Mouse (Mus musculus): Measurements from ENCODE around the gene Olfr311.
A peak's percentile ranks its signal among the peaks of the same experiment; 100 is the strongest.

- TF ChIP-seq CTCF (IDR thresholded peaks at IDR 0.05; ENCODE audit: low read depth, low read length), result peak; percentile 64
- no peak for TF ChIP-seq POLR2A (IDR thresholded peaks at IDR 0.05; ENCODE audit: extremely low read depth, insufficient read depth, low read length)
These were observed 27.1 kb upstream of the Olfr311 start for GRCm38 (mm10) chr11:58812001-58812400.

All from liver, adult 2 months (tissue).